Mouse (Mus musculus) cortical plate, adult 2 months (tissue): ENCODE results near the gene Ranbp9.

ENCODE experiments used
- CTCF ChIP-seq: fragments of 200-500 bp; IDR thresholded peaks from 2 replicates; pipeline ENCODE4 v1.5.1; 2011; ENCODE audit warnings: mild to moderate bottlenecking, control low read depth, low read length; ENCODE audit not compliant: insufficient read depth; ENCODE audit errors: extremely low read depth
- POLR2A ChIP-seq: fragments of 200-500 bp; IDR thresholded peaks from 2 replicates; pipeline ENCODE4 v1.6.1; 2011; ENCODE audit warnings: mild to moderate bottlenecking, low read length, control low read depth; ENCODE audit not compliant: insufficient read depth; ENCODE audit errors: extremely low read depth

GRCm38 (mm10) chr13:43379989-43380388 is 101.1 kb downstream of the Ranbp9 start:
- TF ChIP-seq POLR2A (no peak), CTCF (no peak)
